Mouse (Mus musculus): Measurements from ENCODE around the gene Tmie.

Tmie gene

GRCm38 (mm10) chr9:110890026-110890783, 10.3 kb upstream of the Tmie start:
- DNase-seq (ENCODE audit: low spot score in 2 of 2): peak in 1 of 2 experiments; percentile 18

- peak in 1 of 2 experiments; percentile 16 for DNase-seq (ENCODE audit: low spot score in 2 of 2)
Observed at GRCm38 (mm10) chr9:110888935-110889334, 9.0 kb upstream of the Tmie start.

- DNase-seq (ENCODE audit: low spot score in 2 of 2): no peak
Observed at GRCm38 (mm10) chr9:110887388-110888303, 7.7 kb upstream of the Tmie start.

- no peak for DNase-seq (ENCODE audit: low spot score in 2 of 2)
Observed at GRCm38 (mm10) chr9:110881953-110882352, 2.0 kb upstream of the Tmie start.

- no peak for DNase-seq (ENCODE audit: low spot score in 2 of 2)
Observed at GRCm38 (mm10) chr9:110880772-110881171, 859 bp upstream of the Tmie start.

GRCm38 (mm10) chr9:110879191-110879920, 557 bp downstream of the Tmie start, which contains the start of gene Als2cl:
Gene Als2cl (plus strand): TSS chr9:110879870.
- DNase-seq (ENCODE audit: low spot score in 2 of 2): peak in 1 of 2 experiments; percentile 50

- peak in 1 of 2 experiments; percentile 74 for DNase-seq (ENCODE audit: low spot score in 2 of 2)
Observed at GRCm38 (mm10) chr9:110877888-110878287, 2.0 kb downstream of the Tmie start.

GRCm38 (mm10) chr9:110877353-110877752, 2.6 kb downstream of the Tmie start:
- DNase-seq (ENCODE audit: low spot score in 2 of 2): no peak

GRCm38 (mm10) chr9:110875288-110875695, 4.6 kb downstream of the Tmie start:
- DNase-seq (ENCODE audit: low spot score in 2 of 2): no peak

- DNase-seq (ENCODE audit: low spot score in 2 of 2): no peak
Observed at GRCm38 (mm10) chr9:110874660-110875191, 5.2 kb downstream of the Tmie start.

GRCm38 (mm10) chr9:110873681-110874659, 5.9 kb downstream of the Tmie start:
- peak; percentile 67 to 79 for DNase-seq (ENCODE audit: low spot score in 2 of 2)

- peak in 1 of 2 experiments; percentile 66 for DNase-seq (ENCODE audit: low spot score in 2 of 2)
Observed at GRCm38 (mm10) chr9:110871030-110871429, 8.9 kb downstream of the Tmie start.

GRCm38 (mm10) chr9:110858967-110859596, 20.8 kb downstream of the Tmie start:
- DNase-seq (ENCODE audit: low spot score in 2 of 2): no peak

- DNase-seq (ENCODE audit: low spot score in 2 of 2): no peak
Observed at GRCm38 (mm10) chr9:110858523-110858922, 21.4 kb downstream of the Tmie start.

GRCm38 (mm10) chr9:110857781-110858472, 22.0 kb downstream of the Tmie start, which contains the start of gene Prss50:
Gene Prss50 (plus strand): TSS chr9:110857967.
- no peak for DNase-seq (ENCODE audit: low spot score in 2 of 2)

- DNase-seq (ENCODE audit: low spot score in 2 of 2): no peak
Observed at GRCm38 (mm10) chr9:110856920-110857319, 23.0 kb downstream of the Tmie start.

GRCm38 (mm10) chr9:110855903-110856302, 24.0 kb downstream of the Tmie start:
- DNase-seq (ENCODE audit: low spot score in 2 of 2): no peak

- no peak for DNase-seq (ENCODE audit: low spot score in 2 of 2)
Observed at GRCm38 (mm10) chr9:110849162-110849561, 30.8 kb downstream of the Tmie start.

- no peak for DNase-seq (ENCODE audit: low spot score in 2 of 2)
Observed at GRCm38 (mm10) chr9:110844206-110844605, 35.7 kb downstream of the Tmie start, which contains the start of gene Prss46. Gene Prss46 (plus strand): TSS chr9:110844506.
